13 mouse cellular contexts compared by ENCODE assay signal in the genomic region with DNA sequence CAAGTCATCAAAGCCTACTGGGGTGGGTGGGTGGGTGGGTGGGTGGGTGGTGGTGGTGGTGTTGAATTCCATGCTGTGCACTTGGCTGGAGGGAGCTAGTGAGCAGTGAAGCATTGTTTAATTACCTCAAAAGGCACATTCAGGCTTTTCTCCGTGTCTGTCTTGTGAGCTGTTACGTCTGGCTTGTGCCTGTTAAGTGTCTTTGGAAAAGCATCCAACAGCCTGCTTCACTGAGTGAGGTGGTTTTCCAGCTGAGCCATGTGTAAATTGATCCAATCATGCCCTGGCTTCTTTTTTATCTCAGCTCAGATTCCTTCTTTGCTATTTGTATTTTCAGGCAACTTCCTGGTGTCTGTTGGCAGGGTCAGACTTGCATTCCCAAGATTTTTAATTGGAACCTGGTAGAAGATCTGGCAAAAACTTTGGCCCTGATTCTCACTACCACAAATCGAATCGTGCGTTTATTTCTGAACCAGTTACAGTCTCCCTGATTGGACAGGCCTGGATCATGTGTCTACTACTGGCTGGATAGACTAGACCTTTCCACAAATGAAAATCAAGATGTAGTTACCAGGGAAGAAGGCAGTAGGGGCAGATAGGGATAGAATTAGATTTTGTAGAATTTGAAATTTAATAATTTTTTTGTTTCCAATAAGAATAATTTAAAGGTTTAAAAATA. TPM values are rescaled to one million over a fixed set of nuclear protein-coding genes. Genes with fewer than 3 reads are reported as not detected.
A peak's percentile ranks its signal among the peaks of the same experiment; 100 is the strongest.
DNase-seq lines count a peak whose midpoint lies in the region; ATAC-seq and TF ChIP-seq lines count a peak whose summit lies in the region.
"Had no signal": no experiment of that assay in that cellular context is flagged by ENCODE, and none has a peak within 500 bp of the region (broad histone marks: within the 10 kb centered on the region; RNA-seq: fewer than 3 reads in every experiment).

No protein-coding gene starts in this region.

- H3K4me3 ChIP-seq in forebrain, embryonic 13.5 days, result no peak overlapping the region
- H3K4me3 ChIP-seq in forebrain, embryonic 10.5 days, result no peak overlapping the region
- no peak overlapping the region for H3K4me3 ChIP-seq in kidney, embryonic 15.5 days (replicated peaks)
- no peak overlapping the region for H3K4me3 ChIP-seq in C2C12 (ENCODE audit: insufficient read depth, poor library complexity, severe bottlenecking)
- H3K4me3 ChIP-seq in forebrain, postnatal 0 days (ENCODE audit: low read depth, low read length), result no peak overlapping the region
- H3K4me3 ChIP-seq in midbrain, embryonic 10.5 days, result no peak overlapping the region
- H3K4me3 ChIP-seq: heart, embryonic 12.5 days; hindbrain, embryonic 13.5 days had no signal

- no peak overlapping the region for H3ac ChIP-seq in C2C12 (ENCODE audit: control insufficient read depth, insufficient read length, low read depth)

- H3K4me2 ChIP-seq in forebrain, embryonic 13.5 days, result peak overlapping the region; percentile 11; the same call in 1 of the 2 replicates
- H3K4me2 ChIP-seq in kidney, embryonic 15.5 days, result no peak overlapping the region
- no peak overlapping the region for H3K4me2 ChIP-seq in forebrain, postnatal 0 days (ENCODE audit: low read depth)
- H3K4me2 ChIP-seq: heart, embryonic 12.5 days; hindbrain, embryonic 13.5 days had no signal

- 36% methylated on average over 5 of the region's 5 CpGs for WGBS in forebrain, embryonic 13.5 days
- WGBS in forebrain, embryonic 10.5 days, result 53% methylated on average over 5 of the region's 5 CpGs
- WGBS in kidney, embryonic 15.5 days, result 39% methylated on average over 5 of the region's 5 CpGs
- 27% methylated on average over 5 of the region's 5 CpGs for WGBS in forebrain, postnatal 0 days
- WGBS in midbrain, embryonic 10.5 days, result 61% methylated on average over 5 of the region's 5 CpGs

- TF ChIP-seq CTCF in C2C12 (IDR thresholded peaks at IDR 0.05; ENCODE audit: control insufficient read depth, insufficient read depth, insufficient read length), result no peak
- TF ChIP-seq CTCF in forebrain, postnatal 0 days (IDR thresholded peaks at IDR 0.05; ENCODE audit: low read depth), result no peak

- H3K4me1 ChIP-seq in forebrain, embryonic 13.5 days, result peaks cover 18% of the 10 kb centered on the region
- peaks cover 13% of the 10 kb centered on the region for H3K4me1 ChIP-seq in forebrain, embryonic 10.5 days
- H3K4me1 ChIP-seq in kidney, embryonic 15.5 days, result peaks cover 26% of the 10 kb centered on the region
- 0 out of 2 replicates have a peak, but pooled peaks cover 4% of the 10 kb centered on the region for H3K4me1 ChIP-seq in forebrain, postnatal 0 days (ENCODE audit: insufficient read depth)
- H3K4me1 ChIP-seq in midbrain, embryonic 10.5 days, result peaks cover 8% of the 10 kb centered on the region

- H3K79me3 ChIP-seq in C2C12 (ENCODE audit: low read depth), result no peaks in the 10 kb centered on the region

- no peaks in the 10 kb centered on the region for H3K36me3 ChIP-seq in forebrain, embryonic 13.5 days (ENCODE audit: poor library complexity, severe bottlenecking)
- no peaks in the 10 kb centered on the region for H3K36me3 ChIP-seq in forebrain, embryonic 10.5 days (replicated peaks)
- H3K36me3 ChIP-seq in kidney, embryonic 15.5 days, result no peaks in the 10 kb centered on the region
- no peaks in the 10 kb centered on the region for H3K36me3 ChIP-seq in C2C12 (ENCODE audit: control insufficient read depth, insufficient read depth)
- no peaks in the 10 kb centered on the region for H3K36me3 ChIP-seq in forebrain, postnatal 0 days (ENCODE audit: insufficient read depth)
- no peaks in the 10 kb centered on the region for H3K36me3 ChIP-seq in midbrain, embryonic 10.5 days
- H3K36me3 ChIP-seq: heart, embryonic 12.5 days; hindbrain, embryonic 13.5 days had no signal

- no peak for DNase-seq in forebrain, embryonic 10.5 days (ENCODE audit: extremely low spot score, low spot score)
- DNase-seq in kidney, postnatal 14 days, result no peak
- peak; percentile 40 for DNase-seq in forebrain, postnatal 0 days
- DNase-seq in midbrain, embryonic 10.5 days (ENCODE audit: low spot score), result no peak
- no peak for DNase-seq in layer of hippocampus, postnatal 14 days (ENCODE audit: low spot score in 2 of 2)
- DNase-seq: left cerebral cortex, postnatal 4 days; thymus, adult 2 months had no signal

- H3K27me3 ChIP-seq in forebrain, embryonic 13.5 days, result peaks cover 15% of the 10 kb centered on the region
- peaks cover 16% of the 10 kb centered on the region for H3K27me3 ChIP-seq in forebrain, embryonic 10.5 days (ENCODE audit: poor library complexity, severe bottlenecking)
- no peaks in the 10 kb centered on the region for H3K27me3 ChIP-seq in kidney, embryonic 15.5 days
- H3K27me3 ChIP-seq in C2C12 (ENCODE audit: control insufficient read depth, insufficient read depth, insufficient read length), result no peaks in the 10 kb centered on the region
- H3K27me3 ChIP-seq in forebrain, postnatal 0 days (ENCODE audit: insufficient read depth, low read length), result no peaks in the 10 kb centered on the region
- no peaks in the 10 kb centered on the region for H3K27me3 ChIP-seq in midbrain, embryonic 10.5 days (ENCODE audit: low read depth, poor library complexity, severe bottlenecking)
- H3K27me3 ChIP-seq: heart, embryonic 12.5 days; hindbrain, embryonic 13.5 days had no signal

- H3K9me3 ChIP-seq in forebrain, embryonic 13.5 days (replicated peaks), result no peaks in the 10 kb centered on the region
- H3K9me3 ChIP-seq in forebrain, embryonic 10.5 days, result no peaks in the 10 kb centered on the region
- H3K9me3 ChIP-seq in kidney, embryonic 15.5 days (replicated peaks), result no peaks in the 10 kb centered on the region
- no peaks in the 10 kb centered on the region for H3K9me3 ChIP-seq in forebrain, postnatal 0 days (ENCODE audit: low read length)
- H3K9me3 ChIP-seq in midbrain, embryonic 10.5 days (replicated peaks), result no peaks in the 10 kb centered on the region
- H3K9me3 ChIP-seq: heart, embryonic 12.5 days; hindbrain, embryonic 13.5 days had no signal

- H3K27ac ChIP-seq in forebrain, embryonic 13.5 days, result no peak overlapping the region
- no peak overlapping the region for H3K27ac ChIP-seq in forebrain, embryonic 10.5 days
- H3K27ac ChIP-seq in kidney, embryonic 15.5 days, result peak overlapping the region; percentile 58
- H3K27ac ChIP-seq in forebrain, postnatal 0 days (ENCODE audit: low read depth, low read length), result no peak overlapping the region
- H3K27ac ChIP-seq in midbrain, embryonic 10.5 days (replicated peaks), result no peak overlapping the region
- H3K27ac ChIP-seq: hindbrain, embryonic 13.5 days had no signal

- no peak overlapping the region for H3K9ac ChIP-seq in forebrain, embryonic 13.5 days
- no peak overlapping the region for H3K9ac ChIP-seq in kidney, embryonic 15.5 days
- no peak overlapping the region for H3K9ac ChIP-seq in forebrain, postnatal 0 days
- H3K9ac ChIP-seq: heart, embryonic 12.5 days; hindbrain, embryonic 13.5 days had no signal

- peak; percentile 78 for ATAC-seq in forebrain, embryonic 13.5 days
- ATAC-seq in kidney, embryonic 15.5 days (replicated peaks; ENCODE audit: low FRiP score), result peak; percentile 78
- ATAC-seq in forebrain, postnatal 0 days, result peak; percentile 54; the same call in 1 of the 2 replicates
- ATAC-seq: activated CD4-positive, CD25-positive, alpha-beta regulatory T cell, adult 4 months had no signal

- no peaks in the 10 kb centered on the region for H3K79me2 ChIP-seq in C2C12 (ENCODE audit: control insufficient read depth, insufficient read depth)

TF ChIP-seq in C2C12, 6 proteins besides CTCF, POLR2A, EP300 and RAD21:
- TF ChIP-seq USF1 (IDR thresholded peaks at IDR 0.05; ENCODE audit: low read depth), result peak; percentile 4
- TF ChIP-seq FOSL1 (IDR thresholded peaks at IDR 0.05; ENCODE audit: insufficient read depth, low read length, poor library complexity, severe bottlenecking), result no peak

RNA-seq across cellular contexts. Expression of a gene that starts 45.9 kb away (rescaled TPM):
- polyA plus RNA-seq in forebrain, embryonic 13.5 days (2015; fragmentation: Nextera tagmentation; extraction: Ambion mirVana), result 482 and 494 TPM in 2 replicates
- polyA plus RNA-seq in forebrain, embryonic 10.5 days (2016; fragmentation: Nextera tagmentation; extraction: Ambion mirVana), result 514 and 531 TPM in 2 replicates
- 422 and 445 TPM in 2 replicates for polyA plus RNA-seq in kidney, embryonic 15.5 days (2015; fragmentation: Nextera tagmentation; extraction: Ambion mirVana)
- 163 TPM for polyA plus RNA-seq in C2C12 (2012; fragmentation: generic; extraction: Trizol)
- total RNA-seq in forebrain, postnatal 0 days (2014; rRNA removed), result 212 and 266 TPM in 2 replicates
- 357 and 391 TPM in 2 replicates for polyA plus RNA-seq in forebrain, postnatal 0 days (2015; fragmentation: Nextera tagmentation; extraction: Ambion mirVana)
- 507 and 521 TPM in 2 replicates for polyA plus RNA-seq in midbrain, embryonic 10.5 days (2016; fragmentation: Nextera tagmentation; extraction: Ambion mirVana)
- 100 to 1,000 TPM; 120 to 127 TPM for total RNA-seq in layer of hippocampus, postnatal 14 days (2021)
